Mouse (Mus musculus) right cerebral cortex, adult 18-20 months (tissue): Measurements from ENCODE around the gene Mrpl33.

Experiments
- DNase-seq: peaks from one replicate; pipeline ENCODE4 v3.0.0; 2022; ENCODE audit warnings: mixed read lengths

Gene Mrpl33

GRCm38 (mm10) chr5:31644272-31644671, 47.5 kb downstream of the Mrpl33 start:
- no peak for DNase-seq

- peak; percentile 6 for DNase-seq
Observed at GRCm38 (mm10) chr5:31644847-31645246, 48.1 kb downstream of the Mrpl33 start.

- no peak for DNase-seq
Observed at GRCm38 (mm10) chr5:31645798-31646197, 49.1 kb downstream of the Mrpl33 start.

GRCm38 (mm10) chr5:31646574-31646973, 49.8 kb downstream of the Mrpl33 start:
- DNase-seq = no peak

GRCm38 (mm10) chr5:31647327-31647726, 50.6 kb downstream of the Mrpl33 start:
- no peak for DNase-seq

- DNase-seq = no peak
Observed at GRCm38 (mm10) chr5:31650518-31651288, 54.0 kb downstream of the Mrpl33 start.

- DNase-seq = no peak
Observed at GRCm38 (mm10) chr5:31655688-31656190, 59.0 kb downstream of the Mrpl33 start.

- DNase-seq = no peak
Observed at GRCm38 (mm10) chr5:31666176-31666575, 69.4 kb downstream of the Mrpl33 start.

GRCm38 (mm10) chr5:31668325-31668968, 71.7 kb downstream of the Mrpl33 start:
- no peak for DNase-seq

GRCm38 (mm10) chr5:31669984-31670383, 73.2 kb downstream of the Mrpl33 start:
- no peak for DNase-seq

GRCm38 (mm10) chr5:31671137-31671536, 74.4 kb downstream of the Mrpl33 start:
- no peak for DNase-seq

GRCm38 (mm10) chr5:31673431-31673830, 76.7 kb downstream of the Mrpl33 start:
- DNase-seq = no peak

- no peak for DNase-seq
Observed at GRCm38 (mm10) chr5:31678000-31678399, 81.3 kb downstream of the Mrpl33 start.

GRCm38 (mm10) chr5:31680183-31680582, 83.4 kb downstream of the Mrpl33 start:
- DNase-seq = no peak

- no peak for DNase-seq
Observed at GRCm38 (mm10) chr5:31682305-31682704, 85.6 kb downstream of the Mrpl33 start.

GRCm38 (mm10) chr5:31686040-31686439, 89.3 kb downstream of the Mrpl33 start:
- DNase-seq = no peak

GRCm38 (mm10) chr5:31687972-31688371, 91.2 kb downstream of the Mrpl33 start:
- no peak for DNase-seq

GRCm38 (mm10) chr5:31693191-31693590, 96.5 kb downstream of the Mrpl33 start:
- DNase-seq = no peak

GRCm38 (mm10) chr5:31696971-31697643, 100.4 kb downstream of the Mrpl33 start, which contains the start of gene Rbks:
Gene Rbks, minus strand, starts transcription at chr5:31697627.
- no peak for DNase-seq

GRCm38 (mm10) chr5:31697644-31698296, 101.0 kb downstream of the Mrpl33 start, which contains the start of gene Babam2:
Gene Babam2, plus strand, starts transcription at chr5:31697684.
- peak; percentile 91 for DNase-seq

GRCm38 (mm10) chr5:31698297-31698726, 101.6 kb downstream of the Mrpl33 start:
- DNase-seq = peak; percentile 90

GRCm38 (mm10) chr5:31698931-31699330, 102.2 kb downstream of the Mrpl33 start:
- DNase-seq = no peak

- no peak for DNase-seq
Observed at GRCm38 (mm10) chr5:31699397-31699796, 102.7 kb downstream of the Mrpl33 start.
